Mouse (Mus musculus) right cerebral cortex, postnatal 10 days (tissue): ENCODE data around the gene Chst12.

Source experiments
- DNase-seq, 2 experiments: peaks; one replicate each; pipeline ENCODE4 v3.0.0; 2021; ENCODE audit warnings: low spot score in 2 of 2

Chst12 gene

GRCm38 (mm10) chr5:140517159-140517920, 12.0 kb downstream of the Chst12 start:
- no peak for DNase-seq

GRCm38 (mm10) chr5:140517921-140518230, 12.5 kb downstream of the Chst12 start:
- no peak for DNase-seq

GRCm38 (mm10) chr5:140521196-140521595, 15.8 kb downstream of the Chst12 start:
- DNase-seq: no peak

GRCm38 (mm10) chr5:140526754-140527153, 21.4 kb downstream of the Chst12 start:
- no peak for DNase-seq

GRCm38 (mm10) chr5:140538111-140538683, 32.8 kb downstream of the Chst12 start:
- DNase-seq: no peak

GRCm38 (mm10) chr5:140540106-140540505, 34.8 kb downstream of the Chst12 start:
- peak; percentile 72 to 85 for DNase-seq

- DNase-seq: peak; percentile 86 to 89
Measured at GRCm38 (mm10) chr5:140542811-140543575, 37.6 kb downstream of the Chst12 start.

GRCm38 (mm10) chr5:140545651-140546050, 40.3 kb downstream of the Chst12 start:
- DNase-seq: no peak

GRCm38 (mm10) chr5:140546332-140546731, 41.0 kb downstream of the Chst12 start:
- DNase-seq: no peak

GRCm38 (mm10) chr5:140549306-140550047, 44.1 kb downstream of the Chst12 start:
- DNase-seq: peak; percentile 69 to 82

GRCm38 (mm10) chr5:140553719-140554118, 48.4 kb downstream of the Chst12 start:
- no peak for DNase-seq

- DNase-seq: no peak
Measured at GRCm38 (mm10) chr5:140556859-140557258, 51.5 kb downstream of the Chst12 start.

GRCm38 (mm10) chr5:140562601-140563000, 57.3 kb downstream of the Chst12 start:
- DNase-seq: no peak

- no peak for DNase-seq
Measured at GRCm38 (mm10) chr5:140564896-140565295, 59.5 kb downstream of the Chst12 start, which contains the start of gene Grifin. TSS of gene Grifin (minus strand) at chr5:140565071.

- peak; percentile 75 to 76 for DNase-seq
Measured at GRCm38 (mm10) chr5:140565451-140565850, 60.1 kb downstream of the Chst12 start.

GRCm38 (mm10) chr5:140565856-140566255, 60.5 kb downstream of the Chst12 start:
- DNase-seq: peak; percentile 63 to 71

- DNase-seq: no peak
Measured at GRCm38 (mm10) chr5:140566271-140566670, 60.9 kb downstream of the Chst12 start.

- peak in 1 of 2 experiments; percentile 66 for DNase-seq
Measured at GRCm38 (mm10) chr5:140567321-140567720, 62.0 kb downstream of the Chst12 start.

GRCm38 (mm10) chr5:140567751-140568150, 62.4 kb downstream of the Chst12 start:
- DNase-seq: no peak

GRCm38 (mm10) chr5:140568321-140568970, 63.1 kb downstream of the Chst12 start:
- DNase-seq: peak in 1 of 2 experiments; percentile 63

- DNase-seq: no peak
Measured at GRCm38 (mm10) chr5:140569032-140569595, 63.8 kb downstream of the Chst12 start.
